Mouse (Mus musculus) thymus, adult 2 months (tissue): ENCODE data around the gene Nfe2.

Experiments
- CTCF ChIP-seq: fragments of 200-500 bp; IDR thresholded peaks from 2 replicates; pipeline ENCODE4 v1.5.1; 2012; ENCODE audit warnings: mild to moderate bottlenecking, control low read depth, low read length, moderate library complexity, borderline replicate concordance; ENCODE audit not compliant: control insufficient read depth, poor library complexity, insufficient read depth; ENCODE audit errors: extremely low read depth
- POLR2A ChIP-seq: fragments of 200-500 bp; IDR thresholded peaks from 2 replicates; pipeline ENCODE4 v1.6.1; 2012; ENCODE audit warnings: mild to moderate bottlenecking, low read length, control low read depth, moderate library complexity; ENCODE audit not compliant: control insufficient read depth, poor library complexity, insufficient read depth; ENCODE audit errors: extremely low read depth

- no peak for TF ChIP-seq CTCF
- no peak for TF ChIP-seq POLR2A
Observed at GRCm38 (mm10) chr15:103256210-103256986, 1.8 kb downstream of the Nfe2 start.
